Mouse (Mus musculus) embryo, embryonic 9.5 days (tissue): ENCODE measurements around the gene Wdr90.

Experiments
- DNase-seq: peaks from one replicate; pipeline ENCODE4 v3.0.0-alpha.2; 2017; ENCODE audit errors: extremely low spot score

Wdr90 gene

GRCm38 (mm10) chr17:25860832-25861703, at the start of gene Wdr90:
Gene Wdr90 (minus strand): TSS chr17:25861501.
- DNase-seq, result peak; percentile 87

GRCm38 (mm10) chr17:25907640-25908039, 46.3 kb upstream of the Wdr90 start:
- no peak for DNase-seq

DNA sequence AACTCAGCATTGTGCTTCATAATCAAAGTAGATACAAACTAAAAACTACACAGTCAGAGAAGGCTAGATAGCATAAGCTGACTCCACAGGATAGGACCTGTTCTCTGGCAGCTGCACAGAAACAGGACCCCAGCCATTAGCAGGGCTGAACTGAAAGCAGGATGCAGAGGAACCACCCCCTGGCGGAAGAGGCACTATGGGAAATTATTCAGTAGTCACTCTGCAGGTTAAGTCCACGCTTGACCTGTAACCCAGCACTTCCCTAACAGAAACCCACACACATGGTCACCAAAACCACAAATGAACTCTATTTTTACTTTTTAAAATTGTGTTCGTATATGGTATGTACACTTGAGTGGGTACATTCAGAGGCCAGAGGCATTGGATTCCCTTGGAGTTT, 41.8 kb upstream of the Wdr90 start:
- DNase-seq, result no peak

- DNase-seq, result no peak
Measured at GRCm38 (mm10) chr17:25900193-25900592, 38.9 kb upstream of the Wdr90 start.

- no peak for DNase-seq
Measured at GRCm38 (mm10) chr17:25895891-25896290, 34.6 kb upstream of the Wdr90 start.

GRCm38 (mm10) chr17:25895415-25895814, 34.1 kb upstream of the Wdr90 start:
- DNase-seq, result no peak

GRCm38 (mm10) chr17:25893975-25894617, 32.8 kb upstream of the Wdr90 start:
- DNase-seq, result peak; percentile 71

GRCm38 (mm10) chr17:25888837-25889236, 27.5 kb upstream of the Wdr90 start:
- DNase-seq, result no peak

GRCm38 (mm10) chr17:25887467-25887866, 26.2 kb upstream of the Wdr90 start:
- DNase-seq, result no peak

- DNase-seq, result no peak
Measured at GRCm38 (mm10) chr17:25886806-25887205, 25.5 kb upstream of the Wdr90 start.

GRCm38 (mm10) chr17:25885636-25886035, 24.3 kb upstream of the Wdr90 start:
- no peak for DNase-seq

GRCm38 (mm10) chr17:25883824-25884223, 22.5 kb upstream of the Wdr90 start:
- no peak for DNase-seq

DNA sequence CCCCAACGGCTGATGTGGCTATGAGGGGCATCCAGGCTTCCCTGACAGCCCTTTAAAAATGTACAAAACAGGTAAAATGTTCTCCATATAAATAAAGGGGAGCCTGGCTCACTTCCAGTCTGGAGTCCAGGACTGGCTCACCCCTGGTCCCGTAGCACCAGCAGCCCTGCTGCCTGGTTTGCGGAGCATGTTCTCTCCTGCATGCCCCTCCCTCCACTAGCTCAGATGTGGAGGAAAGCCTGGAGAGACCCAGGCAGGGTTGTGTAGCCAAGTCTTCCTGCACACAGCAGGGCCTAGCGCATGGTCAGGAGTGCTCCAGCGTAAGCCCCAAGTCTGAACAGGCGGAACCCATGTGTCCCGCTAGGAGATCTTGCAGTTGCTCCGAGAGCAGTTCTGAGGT, 22.0 kb upstream of the Wdr90 start:
- no peak for DNase-seq

DNA sequence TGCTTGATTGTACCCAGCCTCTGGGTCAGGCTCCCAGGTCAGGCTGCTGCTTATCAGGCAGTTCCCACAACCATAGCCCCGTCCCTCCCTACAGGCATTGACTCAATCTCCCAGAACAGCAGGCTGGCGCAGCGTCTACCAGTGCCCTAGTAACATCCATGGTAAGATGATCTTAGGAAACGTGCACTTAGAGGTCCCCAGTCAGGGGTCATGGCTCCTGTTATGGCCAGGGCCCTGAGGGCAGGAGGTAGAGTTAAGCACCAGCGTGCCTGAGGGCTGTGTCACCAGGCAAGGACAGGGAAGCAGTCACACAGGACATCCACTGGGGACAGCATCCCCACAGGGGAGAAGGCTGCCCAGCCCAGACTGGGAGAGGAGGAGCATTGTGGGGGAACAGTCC, 21.0 kb upstream of the Wdr90 start:
- DNase-seq, result peak; percentile 47

- DNase-seq, result peak; percentile 83
Measured at GRCm38 (mm10) chr17:25881691-25882090, 20.4 kb upstream of the Wdr90 start.

DNA sequence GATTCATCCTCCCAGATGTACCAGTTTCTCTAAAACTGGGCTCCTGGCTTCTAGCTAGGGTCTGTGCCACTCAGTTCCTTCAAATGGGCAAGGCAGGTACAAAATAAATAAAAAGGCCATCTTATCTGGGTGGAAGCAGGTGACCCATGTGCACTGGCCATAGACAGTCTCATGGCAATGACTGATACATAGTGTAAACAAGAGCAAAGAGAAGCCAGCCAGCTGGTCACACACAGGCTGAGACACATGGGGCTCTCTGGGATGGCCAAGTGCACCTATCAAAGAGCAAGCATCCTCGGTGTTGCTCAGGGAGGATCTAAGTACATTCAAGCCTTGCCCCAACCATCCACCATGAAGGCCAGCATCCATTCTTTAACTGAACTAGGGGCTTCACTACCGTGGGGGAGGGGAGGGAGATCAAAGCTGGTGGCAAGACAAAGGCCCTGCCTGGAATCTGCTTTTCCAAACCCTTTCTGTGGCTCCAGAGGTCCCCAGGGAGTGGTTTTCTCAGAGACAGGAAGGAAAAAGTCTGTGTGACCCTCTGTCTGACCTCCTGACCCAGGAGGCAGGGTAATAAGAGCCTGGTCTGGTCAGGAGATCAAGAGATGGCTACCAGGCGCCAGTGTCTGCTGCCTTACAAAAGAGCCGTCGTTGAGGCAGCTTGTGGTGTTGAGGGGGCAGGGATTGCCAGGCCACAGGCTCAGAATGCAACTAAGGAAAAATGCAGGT, 19.8 kb upstream of the Wdr90 start:
- DNase-seq, result peak; percentile 94

DNA sequence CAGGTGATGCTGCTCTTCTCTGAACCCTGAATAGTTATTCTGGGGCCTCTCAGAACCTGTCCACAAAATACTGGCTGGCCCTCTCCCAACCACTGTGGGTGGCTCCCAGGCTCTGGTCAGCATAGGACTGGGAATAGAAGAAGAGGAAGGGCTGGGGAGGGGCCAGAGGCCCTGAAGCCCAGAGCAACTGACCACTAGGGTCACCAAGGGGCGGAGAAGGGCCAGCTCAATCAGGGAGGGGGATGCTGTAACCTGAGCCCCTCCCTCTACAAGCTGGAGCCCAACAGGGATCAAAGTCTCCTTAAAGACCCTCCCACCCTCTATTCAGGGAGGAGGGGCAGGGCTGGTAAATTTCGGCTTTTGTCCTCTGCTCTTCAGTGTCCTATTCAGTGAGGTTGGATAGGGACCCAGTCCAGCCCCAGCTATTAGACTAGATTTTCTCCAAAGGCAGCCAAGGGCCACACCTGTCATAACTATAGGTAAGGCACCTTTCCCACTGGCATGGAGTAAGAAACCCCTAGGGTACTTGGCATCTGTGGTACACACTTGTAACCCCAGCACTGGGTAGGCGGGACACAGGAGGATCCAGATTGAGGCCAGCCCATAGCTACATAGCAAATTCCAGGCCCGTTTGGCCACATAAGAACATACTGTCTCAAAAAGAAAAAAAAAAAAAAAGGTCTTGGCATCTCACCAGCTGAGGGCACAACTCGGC, 19.1 kb upstream of the Wdr90 start, which contains the start of gene Wfikkn1:
Wfikkn1 (minus strand) TSS at position 663 of the 715 bp plus-strand sequence.
- peak; percentile 88 for DNase-seq

DNA sequence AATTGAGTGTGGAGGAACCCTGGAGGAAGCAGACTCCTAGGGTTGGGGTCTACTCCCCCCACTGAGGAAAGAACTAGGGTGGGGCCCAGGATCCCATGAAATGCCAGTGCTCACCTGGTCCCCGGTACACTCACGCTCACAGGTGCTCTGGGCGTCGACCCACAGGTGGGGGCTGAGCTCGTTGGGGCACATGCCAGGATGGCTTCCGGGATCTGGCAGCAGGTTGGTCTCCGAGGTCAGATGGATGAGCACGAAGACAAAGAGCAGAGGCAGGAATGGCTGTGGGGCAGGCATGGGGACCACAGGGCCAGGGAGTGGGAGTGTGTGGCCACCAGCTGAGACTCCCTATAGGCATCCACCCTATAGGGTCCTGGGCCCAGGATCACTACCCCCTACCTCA, 18.4 kb upstream of the Wdr90 start:
- no peak for DNase-seq

- peak; percentile 50 for DNase-seq
Measured at GRCm38 (mm10) chr17:25879261-25879660, 18.0 kb upstream of the Wdr90 start.

GRCm38 (mm10) chr17:25878611-25879180, 17.4 kb upstream of the Wdr90 start:
- no peak for DNase-seq
